Mouse (Mus musculus) gastrocnemius, adult 2 months (tissue): ENCODE measurements around the gene Gpr171. TPM values are rescaled to one million over a fixed set of nuclear protein-coding genes. Genes with fewer than 3 reads are reported as not detected.
"Not testable (repeated sequence)": the region's sequence is repeated elsewhere in the genome, so short reads cannot be mapped to it uniquely, and the experiment has no call there.

Experiments
- DNase-seq: peaks from one replicate; pipeline ENCODE4 v3.0.0; 2022
- H3K27ac ChIP-seq: fragments of 200-600 bp; 2 replicates; pipeline ENCODE4 v1.8.1; 2022; ENCODE audit warnings: mild to moderate bottlenecking
- H3K4me3 ChIP-seq: fragments of 200-600 bp; 2 replicates; pipeline ENCODE4 v1.8.1; 2022; ENCODE audit warnings: mild to moderate bottlenecking, moderate library complexity
- CTCF ChIP-seq: fragments of 200-600 bp; IDR thresholded peaks from 2 replicates; pipeline ENCODE4 v1.8.1; 2022; ENCODE audit warnings: antibody characterized with exemption, mild to moderate bottlenecking, moderate library complexity
- intact Hi-C: fragments of 180-260 bp; cut with DNase I; formaldehyde crosslinking; loops from one replicate; pipeline ENCODE4 v1.15.1; 2025
- total RNA-seq, 2 experiments: library from RNA; stranded (reverse); gene quantifications; 2 replicates each; pipeline ENCODE4 v1.2.3; 2021

The Gpr171 gene
- total RNA-seq, 2 experiments from 2014 or later = not detected

- no peak for DNase-seq
- no peak for TF ChIP-seq CTCF
- no peak overlapping the region for H3K27ac ChIP-seq
- no peak overlapping the region for H3K4me3 ChIP-seq
- intact Hi-C loops = no loop called here
Observed at GRCm38 (mm10) chr3:59102146-59102545, 525 bp upstream of the Gpr171 start.

GRCm38 (mm10) chr3:59098540-59098939 lies 3.1 kb downstream of the Gpr171 start:
- intact Hi-C loops = no loop called here
- no peak overlapping the region for H3K4me3 ChIP-seq
- DNase-seq = no peak
- H3K27ac ChIP-seq = no peak overlapping the region
- TF ChIP-seq CTCF = no peak

- TF ChIP-seq CTCF = no peak
- no peak for DNase-seq
- Histone ChIP-seq H3K27ac (no peak overlapping the region), H3K4me3 (no peak overlapping the region)
- intact Hi-C loops = no loop called here
Observed at GRCm38 (mm10) chr3:59097421-59097820, 4.2 kb downstream of the Gpr171 start.

GRCm38 (mm10) chr3:59092702-59093101 lies 8.9 kb downstream of the Gpr171 start:
- DNase-seq = no peak
- TF ChIP-seq CTCF = no peak
- H3K27ac ChIP-seq = no peak overlapping the region
- no peak overlapping the region for H3K4me3 ChIP-seq
- intact Hi-C loops = no loop called here

GRCm38 (mm10) chr3:59080919-59081318 lies 20.7 kb downstream of the Gpr171 start:
- Histone ChIP-seq H3K4me3 (no peak overlapping the region), H3K27ac (no peak overlapping the region)
- no peak for TF ChIP-seq CTCF
- DNase-seq = no peak
- intact Hi-C loops = no loop called here

DNA sequence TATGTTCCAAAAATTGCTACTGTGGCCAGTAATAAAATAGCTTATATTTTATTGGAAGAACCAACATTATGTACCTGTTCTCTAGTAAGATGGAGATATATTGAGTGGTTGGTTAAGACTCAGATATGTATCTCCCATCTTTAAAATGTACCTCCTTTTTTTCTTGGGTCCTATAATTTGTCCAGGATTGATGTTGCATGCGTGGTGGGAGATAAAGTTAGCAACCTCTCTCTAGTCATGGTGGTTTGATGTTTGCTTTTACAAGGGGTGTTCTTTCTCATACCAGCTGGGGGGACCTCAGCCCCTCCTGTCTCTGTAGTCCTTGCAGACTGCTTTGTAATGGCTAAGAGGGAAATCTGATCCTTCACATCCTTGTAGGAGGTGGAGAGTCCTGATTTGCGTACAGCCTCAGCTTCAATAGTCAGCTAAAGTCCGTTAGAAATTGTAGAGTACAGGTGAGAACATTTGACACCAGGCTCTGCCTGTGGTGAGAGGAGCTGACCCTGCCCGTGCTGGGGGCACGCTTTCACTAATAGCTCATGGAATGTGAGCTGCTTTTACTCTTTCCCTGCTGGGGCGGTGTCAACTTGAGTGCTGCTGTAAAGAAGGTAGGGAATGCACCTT lies 21.2 kb downstream of the Gpr171 start:
- no peak for DNase-seq
- no peak overlapping the region for H3K4me3 ChIP-seq
- no peak for TF ChIP-seq CTCF
- no peak overlapping the region for H3K27ac ChIP-seq
- intact Hi-C loops = no loop called here

GRCm38 (mm10) chr3:59079327-59079726 lies 22.3 kb downstream of the Gpr171 start:
- intact Hi-C loops = loop anchor here (2.0 kb wide), 1 partner anchor 129 kb away; no protein-coding TSS in a partner anchor
- no peak for DNase-seq
- peak; percentile 74 for TF ChIP-seq CTCF
- H3K27ac ChIP-seq = no peak overlapping the region
- no peak overlapping the region for H3K4me3 ChIP-seq

DNA sequence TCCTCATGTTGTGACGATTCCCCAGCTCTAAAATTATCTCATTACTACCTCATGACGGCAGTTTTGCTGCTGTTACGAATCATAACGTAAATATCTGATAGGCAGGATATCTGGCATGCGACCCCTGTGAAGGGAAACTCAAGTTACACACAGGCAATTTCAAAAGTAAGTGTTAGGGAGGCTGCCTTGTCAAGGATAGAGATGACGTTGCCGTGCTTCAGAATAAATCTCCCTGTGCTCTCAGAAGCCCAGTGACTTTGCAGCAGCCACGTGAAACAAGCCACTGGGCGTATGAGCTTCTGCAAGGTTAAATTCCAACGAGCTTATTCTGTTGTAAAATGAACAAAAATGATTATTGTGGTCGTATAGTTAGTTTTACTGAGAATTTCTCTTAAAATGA lies 23.0 kb downstream of the Gpr171 start:
- TF ChIP-seq CTCF = no peak
- intact Hi-C loops = loop anchor here (2.0 kb wide), 1 partner anchor 130 kb away; no protein-coding TSS in a partner anchor
- no peak for DNase-seq
- Histone ChIP-seq H3K4me3 (no peak overlapping the region), H3K27ac (no peak overlapping the region)

DNA sequence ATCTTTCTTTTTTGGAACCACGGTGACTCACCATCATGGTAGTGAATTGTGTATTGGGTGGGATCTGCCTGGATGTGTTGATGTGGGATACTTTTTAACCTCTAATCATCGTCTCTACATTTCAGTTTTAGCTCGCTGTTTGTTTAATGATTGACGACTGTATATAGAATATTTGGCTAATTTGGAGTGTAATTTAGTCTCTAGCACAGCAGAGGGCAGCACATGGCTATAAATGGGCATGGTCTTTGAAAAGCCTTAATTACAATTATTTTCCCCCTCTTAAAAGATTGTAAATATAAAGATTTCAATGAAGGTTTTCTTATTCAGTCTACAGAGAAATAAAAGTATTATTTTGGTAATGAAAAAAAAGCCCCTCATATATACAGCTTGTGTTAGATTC lies 24.3 kb downstream of the Gpr171 start:
- no peak for DNase-seq
- no peak overlapping the region for H3K27ac ChIP-seq
- no peak overlapping the region for H3K4me3 ChIP-seq
- intact Hi-C loops = no loop called here
- TF ChIP-seq CTCF = peak; percentile 59

- H3K4me3 ChIP-seq, DNase-seq, intact Hi-C loops, H3K27ac ChIP-seq: not testable (repeated sequence)
Observed at GRCm38 (mm10) chr3:59069071-59069470, 32.5 kb downstream of the Gpr171 start.

DNA sequence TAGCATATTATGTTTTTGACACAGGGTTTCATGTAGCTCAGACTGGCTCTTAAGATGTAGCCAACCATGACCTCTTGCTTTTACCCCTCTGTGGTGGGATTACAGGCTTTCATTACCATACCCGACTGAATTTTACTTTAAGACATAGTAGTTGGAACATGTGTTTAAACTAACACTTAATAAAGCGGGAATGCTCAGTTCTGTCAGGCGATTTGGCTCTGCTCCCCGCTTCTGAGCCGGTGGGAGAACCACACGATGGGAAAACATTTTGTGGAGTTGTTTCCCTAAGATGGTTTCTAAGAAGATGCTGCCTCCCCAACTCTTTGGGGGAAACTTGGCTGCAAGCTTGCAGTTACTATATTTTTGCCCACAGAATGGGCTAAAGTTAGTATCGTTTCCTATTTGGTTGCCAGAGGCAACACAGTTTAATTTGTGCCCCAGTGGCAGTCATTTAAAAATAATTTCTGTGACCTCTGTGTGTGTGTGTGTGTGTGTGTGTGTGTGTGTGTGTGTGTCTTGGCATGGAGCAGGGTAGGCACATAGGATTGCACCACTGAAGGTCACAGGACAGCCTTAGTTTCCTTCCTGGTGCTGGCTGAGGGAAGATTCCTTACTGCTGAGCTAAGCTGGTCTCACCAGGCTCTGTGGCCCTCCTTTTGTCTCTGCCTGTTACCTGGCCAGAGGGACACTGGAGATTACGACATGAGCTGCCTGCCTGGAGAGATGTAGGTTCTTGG lies 34.9 kb downstream of the Gpr171 start:
- H3K27ac ChIP-seq = no peak overlapping the region
- no peak for TF ChIP-seq CTCF
- no peak overlapping the region for H3K4me3 ChIP-seq
- DNase-seq = no peak
- intact Hi-C loops = no loop called here

DNA sequence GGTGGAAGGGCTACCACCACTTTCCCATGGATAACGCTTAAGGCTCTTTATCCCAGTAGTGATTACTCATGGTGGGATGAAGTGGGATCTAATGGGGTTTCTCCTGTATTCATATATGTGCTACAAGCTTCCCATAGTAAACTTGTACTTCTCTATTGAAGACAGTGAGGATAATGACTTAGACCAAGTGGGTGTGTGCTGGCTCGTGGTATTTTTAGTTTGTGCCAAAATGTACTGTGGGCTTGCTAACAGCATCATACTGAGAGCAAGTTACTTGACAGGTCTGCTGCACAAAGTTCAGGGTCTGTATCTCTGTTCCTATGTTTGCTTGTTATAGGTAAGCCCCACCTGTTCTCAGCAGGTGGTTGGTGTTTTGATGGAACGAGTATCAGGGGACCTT lies 35.7 kb downstream of the Gpr171 start:
- intact Hi-C loops = no loop called here
- TF ChIP-seq CTCF = no peak
- H3K4me3 ChIP-seq = no peak overlapping the region
- no peak for DNase-seq
- no peak overlapping the region for H3K27ac ChIP-seq

DNA sequence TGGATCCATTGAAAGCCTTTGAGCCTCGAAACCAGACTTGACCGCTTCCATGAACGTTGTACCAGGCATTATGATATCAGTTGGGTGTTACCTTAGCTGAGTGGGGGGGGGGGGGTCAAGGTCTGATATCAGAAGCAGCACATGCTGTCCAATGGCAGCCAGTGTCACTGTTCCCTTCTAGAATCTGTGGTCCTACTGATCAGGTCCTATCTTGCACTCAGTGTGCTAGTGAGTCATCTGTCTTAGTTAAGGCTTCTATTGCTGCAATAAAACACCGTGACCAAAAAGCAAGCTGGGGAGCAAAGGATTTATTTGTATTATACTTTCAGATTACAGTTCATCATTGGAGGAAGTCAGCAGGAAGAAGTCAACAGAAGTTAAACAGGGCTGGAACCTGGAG lies 38.2 kb downstream of the Gpr171 start:
- intact Hi-C loops = no loop called here
- TF ChIP-seq CTCF = no peak
- Histone ChIP-seq H3K4me3 (no peak overlapping the region), H3K27ac (no peak overlapping the region)
- no peak for DNase-seq

- no peak for DNase-seq
Observed at GRCm38 (mm10) chr3:59062141-59062540, 39.5 kb downstream of the Gpr171 start.

More at GRCm38 (mm10) chr3:59062141-59062540, 39.5 kb downstream of the Gpr171 start:
- no peak overlapping the region for H3K4me3 ChIP-seq
- H3K27ac ChIP-seq = no peak overlapping the region
- TF ChIP-seq CTCF = no peak
- intact Hi-C loops = no loop called here
